Mouse (Mus musculus) midbrain, postnatal 0 days (tissue): Measurements from ENCODE around the gene Ccl2. TPM values are rescaled to one million over a fixed set of nuclear protein-coding genes. Genes with fewer than 3 reads are reported as not detected.

Experiments used
- ATAC-seq: fragments of 200-750 bp; cut with Nextera tagmentation; 2 replicates; pipeline ENCODE4 v1.8.0; 2017; ENCODE audit warnings: moderate number of reproducible peaks, mild to moderate bottlenecking, moderate TSS enrichment, moderate library complexity; ENCODE audit not compliant: low FRiP score
- DNase-seq: peaks from one replicate; pipeline ENCODE4 v3.0.0-alpha.2; 2015; ENCODE audit warnings: low spot score
- H3K27ac ChIP-seq: fragments of 300-500 bp; sonication (generic); 2 replicates; pipeline ENCODE4 v1.5.1; 2014; ENCODE audit warnings: low read depth, mild to moderate bottlenecking, low read length, mixed read lengths
- H3K27me3 ChIP-seq: fragments of 300-500 bp; sonication (generic); 2 replicates; pipeline ENCODE4 v1.6.1; 2014; ENCODE audit warnings: low read length, control low read depth, mixed read lengths; ENCODE audit not compliant: insufficient read depth
- H3K36me3 ChIP-seq: fragments of 300-500 bp; sonication (generic); 2 replicates; pipeline ENCODE4 v1.6.1; 2014; ENCODE audit warnings: low read length, control low read depth, mixed read lengths; ENCODE audit not compliant: insufficient read depth
- H3K4me1 ChIP-seq: fragments of 300-500 bp; sonication (generic); 2 replicates; pipeline ENCODE4 v1.6.1; 2014; ENCODE audit warnings: mild to moderate bottlenecking, control low read depth, antibody characterized with exemption, low read length, mixed read lengths; ENCODE audit not compliant: insufficient read depth
- H3K4me2 ChIP-seq: fragments of 300-500 bp; sonication (generic); 2 replicates; pipeline ENCODE4 v1.6.1; 2014; ENCODE audit warnings: low read depth, mild to moderate bottlenecking, low read length, mixed read lengths; ENCODE audit not compliant: poor library complexity, severe bottlenecking
- H3K4me3 ChIP-seq: fragments of 300-500 bp; sonication (generic); 2 replicates; pipeline ENCODE4 v1.5.1; 2014; ENCODE audit warnings: low read depth, mild to moderate bottlenecking, low read length, moderate library complexity
- H3K9ac ChIP-seq: fragments of 300-500 bp; sonication (generic); replicated peaks from 2 replicates; pipeline ENCODE4 v1.6.1; 2014; ENCODE audit warnings: mild to moderate bottlenecking, low read length, moderate library complexity, mixed read lengths; ENCODE audit not compliant: poor library complexity, severe bottlenecking
- H3K9me3 ChIP-seq: fragments of 300-500 bp; sonication (generic); 2 replicates; pipeline ENCODE4 v1.6.1; 2016; ENCODE audit warnings: low read length, control low read depth
- CTCF ChIP-seq: IDR thresholded peaks from 2 replicates; pipeline ENCODE4 v1.5.1; 2016; ENCODE audit warnings: antibody characterized with exemption, mild to moderate bottlenecking
- WGBS: fragments of 180-500 bp; shearing (Covaris S2); extraction: QIAGEN DNeasy Blood & Tissue Kit; methylation state at CpG from one replicate; pipeline ENCODE4 v1.1.7; 2014; 5-methylcytosine and 5-hydroxymethylcytosine counted together
- polyA plus RNA-seq: library from polyadenylated mRNA; unstranded; fragments of >200 nt; fragmentation: Nextera tagmentation; extraction: Ambion mirVana; gene quantifications from 2 replicates; pipeline ENCODE4 v1.2.1, GENCODE M21; 2015
- total RNA-seq: library from RNA; depleted of rRNA; stranded (reverse); fragments of >200 nt; gene quantifications from 2 replicates; pipeline ENCODE4 v1.2.3, GENCODE M21; 2014; rRNA removed

The Ccl2 gene
- total RNA-seq (0.24 TPM in 1 of 2 replicates, not detected in the other), polyA plus RNA-seq (1.1 and 1.2 TPM in 2 replicates)

DNA sequence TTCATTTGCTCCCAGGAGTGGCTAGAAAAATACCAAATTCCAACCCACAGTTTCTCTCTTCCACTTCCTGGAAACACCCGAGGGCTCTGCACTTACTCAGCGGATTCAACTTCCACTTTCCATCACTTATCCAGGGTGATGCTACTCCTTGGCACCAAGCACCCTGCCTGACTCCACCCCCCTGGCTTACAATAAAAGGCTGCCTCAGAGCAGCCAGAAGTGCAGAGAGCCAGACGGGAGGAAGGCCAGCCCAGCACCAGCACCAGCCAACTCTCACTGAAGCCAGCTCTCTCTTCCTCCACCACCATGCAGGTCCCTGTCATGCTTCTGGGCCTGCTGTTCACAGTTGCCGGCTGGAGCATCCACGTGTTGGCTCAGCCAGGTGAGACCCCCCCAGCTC is at the start of gene Ccl2:
Ccl2 (plus strand) TSS at position 216 of the 400 bp plus-strand sequence.
- H3K36me3 ChIP-seq = no peaks in the 10 kb centered on the region
- no peaks in the 10 kb centered on the region for H3K4me1 ChIP-seq
- H3K27me3 ChIP-seq = no peaks in the 10 kb centered on the region
- no peaks in the 10 kb centered on the region for H3K9me3 ChIP-seq
- peak; percentile 82 for DNase-seq
- no peak within 1 kb of the TSS for H3K27ac ChIP-seq
- WGBS = 40% methylated on average over 5 of the region's 5 CpGs
- ATAC-seq = 0 out of 2 replicates have a peak, but pooled peaks have one; percentile 31
- no peak within 1 kb of the TSS for H3K4me3 ChIP-seq
- TF ChIP-seq CTCF = no peak
- no peak within 1 kb of the TSS for H3K9ac ChIP-seq
- no peak within 1 kb of the TSS for H3K4me2 ChIP-seq

DNA sequence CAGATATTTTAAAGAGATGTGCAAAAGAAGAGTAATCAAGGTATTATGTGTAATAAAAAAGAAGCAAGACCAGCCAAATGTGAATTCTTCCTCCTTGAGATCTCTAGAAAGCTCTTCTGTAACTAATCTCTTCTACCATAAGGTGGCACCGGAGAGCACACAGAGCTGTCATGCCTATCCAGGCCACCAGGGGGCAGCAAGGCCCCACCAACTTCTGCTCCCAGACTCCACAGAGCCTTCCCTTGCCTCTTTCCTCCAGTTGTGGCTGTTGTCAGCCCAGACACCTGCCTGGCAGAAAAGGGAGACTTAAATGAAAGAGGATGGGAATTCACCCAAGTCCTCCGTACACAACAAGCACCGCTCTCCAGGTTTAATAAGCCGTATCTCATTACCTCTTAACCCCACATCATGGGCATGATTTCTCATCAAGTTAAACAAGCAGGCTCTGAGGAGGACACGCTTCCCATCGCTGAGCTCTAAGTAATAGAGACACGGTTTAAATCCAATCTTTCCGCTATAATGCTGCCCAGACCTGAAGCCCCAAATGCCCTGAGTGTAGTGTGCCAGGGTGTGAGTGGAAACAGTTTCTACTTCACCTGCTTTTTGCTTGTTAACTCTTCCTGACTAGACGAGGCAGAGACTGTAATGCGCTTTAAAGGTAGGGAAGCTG is 39.1 kb upstream of the Ccl2 start:
- H3K36me3 ChIP-seq = no peaks in the 10 kb centered on the region
- no peak overlapping the region for H3K4me3 ChIP-seq
- H3K4me2 ChIP-seq = no peak overlapping the region
- peak; percentile 100 for TF ChIP-seq CTCF
- no peak for ATAC-seq
- no peaks in the 10 kb centered on the region for H3K4me1 ChIP-seq
- H3K27me3 ChIP-seq = no peaks in the 10 kb centered on the region
- H3K27ac ChIP-seq = no peak overlapping the region
- no peak overlapping the region for H3K9ac ChIP-seq
- DNase-seq = peak; percentile 80
- 54% methylated on average over 10 of the region's 10 CpGs for WGBS
- H3K9me3 ChIP-seq = no peaks in the 10 kb centered on the region

- TF ChIP-seq CTCF = no peak
- Histone ChIP-seq H3K9ac (no peak overlapping the region), H3K27ac (no peak overlapping the region)
These were observed 38.3 kb upstream of the Ccl2 start for GRCm38 (mm10) chr11:81997085-81997484.

GRCm38 (mm10) chr11:81998646-81999045 is 36.7 kb upstream of the Ccl2 start:
- no peaks in the 10 kb centered on the region for H3K27me3 ChIP-seq
- DNase-seq (no peak), ATAC-seq (no peak)
- H3K4me2 ChIP-seq = no peak overlapping the region
- no peaks in the 10 kb centered on the region for H3K9me3 ChIP-seq
- 93% methylated on average over 3 of the region's 3 CpGs for WGBS
- no peak overlapping the region for H3K4me3 ChIP-seq
- no peak for TF ChIP-seq CTCF
- no peak overlapping the region for H3K27ac ChIP-seq
- H3K9ac ChIP-seq = no peak overlapping the region
- H3K36me3 ChIP-seq = no peaks in the 10 kb centered on the region
- no peaks in the 10 kb centered on the region for H3K4me1 ChIP-seq

More at GRCm38 (mm10) chr11:81997085-81997484, 38.3 kb upstream of the Ccl2 start:
- no peaks in the 10 kb centered on the region for H3K4me1 ChIP-seq
- H3K4me2 ChIP-seq = no peak overlapping the region
- no peaks in the 10 kb centered on the region for H3K9me3 ChIP-seq
- WGBS = 90% methylated on average over 5 of the region's 5 CpGs
- no peak overlapping the region for H3K4me3 ChIP-seq
- H3K27me3 ChIP-seq = no peaks in the 10 kb centered on the region
- ATAC-seq (no peak), DNase-seq (no peak)
- H3K36me3 ChIP-seq = no peaks in the 10 kb centered on the region

- 80% methylated on average over 4 of the region's 4 CpGs for WGBS
- H3K27me3 ChIP-seq = no peaks in the 10 kb centered on the region
- H3K9ac ChIP-seq = no peak overlapping the region
- H3K4me1 ChIP-seq = no peaks in the 10 kb centered on the region
- no peak for TF ChIP-seq CTCF
- H3K4me3 ChIP-seq = no peak overlapping the region
- H3K4me2 ChIP-seq = no peak overlapping the region
- no peak for ATAC-seq
- H3K36me3 ChIP-seq = no peaks in the 10 kb centered on the region
- DNase-seq = no peak
- H3K9me3 ChIP-seq = no peaks in the 10 kb centered on the region
- H3K27ac ChIP-seq = no peak overlapping the region
These were observed 35.9 kb upstream of the Ccl2 start for GRCm38 (mm10) chr11:81999469-81999868.

GRCm38 (mm10) chr11:82000581-82000980 is 34.8 kb upstream of the Ccl2 start:
- ATAC-seq = no peak
- Histone ChIP-seq H3K27ac (no peak overlapping the region), H3K36me3 (no peaks in the 10 kb centered on the region), H3K4me1 (no peaks in the 10 kb centered on the region), H3K27me3 (no peaks in the 10 kb centered on the region), H3K9ac (no peak overlapping the region), H3K4me3 (no peak overlapping the region), H3K4me2 (no peak overlapping the region), H3K9me3 (no peaks in the 10 kb centered on the region)
- 65% methylated on average over 5 of the region's 5 CpGs for WGBS
- no peak for TF ChIP-seq CTCF
- DNase-seq = no peak
